Mouse (Mus musculus) embryonic facial prominence, embryonic 14.5 days (tissue): Measurements from ENCODE around the gene Ttn. TPM values are rescaled to one million over a fixed set of nuclear protein-coding genes. Genes with fewer than 3 reads are reported as not detected.

Source experiments
- ATAC-seq: fragments of 200-750 bp; cut with Nextera tagmentation; 2 replicates; pipeline ENCODE4 v1.8.0; 2017; ENCODE audit warnings: low read depth, moderate number of reproducible peaks, moderate TSS enrichment
- DNase-seq: peaks from one replicate; pipeline ENCODE4 v3.0.0-alpha.2; 2015; ENCODE audit warnings: low spot score
- H3K27ac ChIP-seq: fragments of 300-500 bp; sonication (generic); replicated peaks from 2 replicates; pipeline ENCODE4 v1.5.1; 2014; ENCODE audit warnings: low read depth, mild to moderate bottlenecking, low read length, moderate library complexity
- H3K27me3 ChIP-seq: fragments of 300-500 bp; sonication (generic); replicated peaks from 2 replicates; pipeline ENCODE4 v1.6.1; 2014; ENCODE audit warnings: low read length; ENCODE audit not compliant: control insufficient read depth, insufficient read depth
- H3K36me3 ChIP-seq: fragments of 300-500 bp; sonication (generic); 2 replicates; pipeline ENCODE4 v1.6.1; 2014; ENCODE audit warnings: low read length, mixed read lengths; ENCODE audit not compliant: control insufficient read depth, insufficient read depth
- H3K4me1 ChIP-seq: fragments of 300-500 bp; sonication (generic); 2 replicates; pipeline ENCODE4 v1.6.1; 2014; ENCODE audit warnings: antibody characterized with exemption, low read length; ENCODE audit not compliant: control insufficient read depth, insufficient read depth
- H3K4me2 ChIP-seq: fragments of 300-500 bp; sonication (generic); 2 replicates; pipeline ENCODE4 v1.6.1; 2014; ENCODE audit warnings: low read depth, mild to moderate bottlenecking, low read length, moderate library complexity, mixed read lengths
- H3K4me3 ChIP-seq: fragments of 300-500 bp; sonication (generic); 2 replicates; pipeline ENCODE4 v1.5.1; 2014; ENCODE audit warnings: low read depth, mild to moderate bottlenecking, low read length
- H3K9ac ChIP-seq: fragments of 300-500 bp; sonication (generic); 2 replicates; pipeline ENCODE4 v1.6.1; 2014; ENCODE audit warnings: low read depth, mild to moderate bottlenecking, low read length, moderate library complexity, mixed read lengths
- H3K9me3 ChIP-seq: fragments of 300-500 bp; sonication (generic); 2 replicates; pipeline ENCODE4 v1.6.1; 2016; ENCODE audit warnings: low read length; ENCODE audit not compliant: control insufficient read depth
- WGBS: fragments of 180-500 bp; shearing (Covaris S2); extraction: QIAGEN DNeasy Blood & Tissue Kit; methylation state at CpG from one replicate; pipeline ENCODE4 v1.1.7; 2014; 5-methylcytosine and 5-hydroxymethylcytosine counted together
- polyA plus RNA-seq: library from polyadenylated mRNA; unstranded; fragments of >200 nt; fragmentation: Nextera tagmentation; extraction: Ambion mirVana; gene quantifications from 2 replicates; pipeline ENCODE4 v1.2.1, GENCODE M21; 2014

The Ttn gene
- polyA plus RNA-seq, 1 experiment from 2014 or later: 216 TPM

DNA sequence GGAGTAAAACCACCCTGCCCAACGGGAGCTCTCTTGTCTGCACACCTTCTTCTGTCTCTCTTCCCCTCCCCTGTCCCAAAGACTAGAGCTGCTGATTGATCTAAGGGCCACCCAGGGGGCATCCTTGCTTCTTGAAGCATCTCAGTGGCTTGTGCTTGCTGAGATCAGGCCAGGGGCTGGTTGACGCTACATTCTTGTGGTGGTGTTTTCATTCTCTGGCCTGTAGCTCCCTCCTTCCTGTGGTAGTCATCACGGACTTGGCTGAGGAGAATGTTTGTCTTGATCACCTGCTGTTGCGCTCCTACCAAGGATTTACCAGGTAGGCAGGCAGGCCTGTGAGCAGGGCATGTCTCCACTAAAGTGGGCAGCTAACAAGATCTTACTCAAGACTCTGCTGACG is 279.6 kb downstream of the Ttn start:
- no peak overlapping the region for H3K9ac ChIP-seq
- H3K9me3 ChIP-seq: no peaks in the 10 kb centered on the region
- no peaks in the 10 kb centered on the region for H3K4me1 ChIP-seq
- H3K27ac ChIP-seq: no peak overlapping the region
- ATAC-seq (no peak), DNase-seq (no peak)
- no peak overlapping the region for H3K4me2 ChIP-seq
- no peak overlapping the region for H3K4me3 ChIP-seq
- WGBS: 84% methylated on average over 5 of the region's 5 CpGs
- peaks cover 5% of the 10 kb centered on the region; the same call in 1 of the 2 replicates for H3K36me3 ChIP-seq
- H3K27me3 ChIP-seq: no peaks in the 10 kb centered on the region

- Histone ChIP-seq H3K9me3 (no peaks in the 10 kb centered on the region), H3K4me2 (no peak overlapping the region), H3K27ac (no peak overlapping the region), H3K36me3 (peaks cover 11% of the 10 kb centered on the region), H3K9ac (no peak overlapping the region), H3K4me1 (no peaks in the 10 kb centered on the region), H3K4me3 (no peak overlapping the region), H3K27me3 (no peaks in the 10 kb centered on the region)
- 86% methylated on average over 3 of the region's 3 CpGs for WGBS
- DNase-seq (no peak), ATAC-seq (no peak)
Measured at GRCm38 (mm10) chr2:76702188-76702587, 280.2 kb downstream of the Ttn start.

DNA sequence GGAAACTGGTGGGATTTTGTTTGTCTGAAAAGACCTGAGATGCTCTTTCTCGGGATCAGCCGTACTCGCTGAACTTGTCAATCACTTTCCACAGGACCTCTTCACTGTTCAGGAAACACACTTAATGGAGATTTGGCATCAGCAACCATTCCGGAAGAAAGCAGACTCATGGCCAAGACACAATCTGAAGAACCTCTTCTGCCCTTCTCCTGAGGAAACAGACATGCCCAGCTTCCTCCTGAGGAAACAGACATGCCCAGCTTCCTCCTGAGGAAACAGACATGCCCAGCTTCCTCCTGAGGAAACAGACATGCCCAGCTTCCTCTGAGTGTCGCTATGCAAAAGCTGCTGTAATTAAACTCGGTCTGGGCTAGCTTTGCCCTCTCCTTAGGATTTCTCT is 287.1 kb downstream of the Ttn start:
- Histone ChIP-seq H3K4me3 (no peak overlapping the region), H3K9ac (no peak overlapping the region), H3K27me3 (no peaks in the 10 kb centered on the region), H3K27ac (no peak overlapping the region), H3K9me3 (no peaks in the 10 kb centered on the region), H3K4me1 (no peaks in the 10 kb centered on the region), H3K4me2 (no peak overlapping the region), H3K36me3 (peaks cover 70% of the 10 kb centered on the region)
- ATAC-seq (no peak), DNase-seq (no peak)
- WGBS: 82% methylated on average over 6 of the region's 6 CpGs

DNA sequence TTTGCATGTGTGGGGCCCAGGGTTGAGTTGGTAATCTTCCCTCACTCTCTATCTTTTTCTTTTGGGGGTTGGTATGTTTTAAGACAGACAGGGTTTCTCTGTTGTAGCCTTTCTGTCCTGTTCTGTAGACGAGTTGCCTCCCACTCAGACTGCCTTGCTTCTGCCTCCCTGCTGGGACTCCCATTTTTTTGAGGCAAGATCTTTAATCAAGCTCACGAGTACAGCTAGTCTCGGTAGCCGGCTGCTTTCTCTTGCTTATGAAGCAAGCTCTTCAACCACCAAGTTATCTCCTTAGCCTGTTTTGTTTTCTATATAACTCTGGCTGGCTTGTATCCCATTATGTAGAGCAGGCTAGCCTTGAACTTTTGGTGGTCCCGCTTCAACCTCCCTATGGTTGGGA is 288.6 kb downstream of the Ttn start:
- no peak overlapping the region for H3K9ac ChIP-seq

DNA sequence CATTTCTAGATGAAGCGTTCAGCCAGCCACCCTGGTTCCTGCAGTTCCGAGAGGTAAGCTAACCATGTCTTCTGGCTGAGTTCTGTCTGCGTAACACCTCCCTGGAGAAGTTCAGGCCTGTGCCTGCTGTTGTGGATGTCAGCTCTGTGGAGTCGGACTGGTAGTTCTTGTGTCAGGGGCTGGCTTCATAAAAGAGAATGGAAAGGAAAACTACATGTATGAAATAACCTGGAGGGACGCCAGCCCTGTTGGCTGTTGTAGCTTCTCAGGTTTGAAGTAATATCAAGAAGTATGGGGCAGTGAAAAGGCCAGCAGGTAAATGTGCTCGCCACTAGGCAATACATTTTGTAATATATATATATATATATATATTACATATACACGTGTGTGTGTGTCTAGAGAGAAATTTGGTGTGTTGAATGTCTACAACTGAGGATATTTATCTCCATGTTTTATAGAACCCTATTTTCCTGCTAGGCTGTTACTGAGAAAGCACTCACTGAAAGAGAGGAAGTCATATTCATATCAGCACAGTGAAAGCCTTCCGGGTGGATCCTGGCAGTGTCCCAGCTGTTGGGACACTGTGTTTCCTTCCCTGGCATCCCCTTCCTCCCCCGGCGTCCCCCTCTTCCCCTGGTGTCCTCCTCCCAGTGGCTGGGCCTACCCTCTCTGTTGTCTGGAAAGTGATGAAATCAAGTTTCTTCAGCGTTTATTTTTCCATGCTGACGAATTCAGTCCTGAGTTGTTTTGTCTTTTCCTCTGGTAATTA is 291.7 kb downstream of the Ttn start:
- WGBS: 79% methylated on average over 12 of the region's 12 CpGs
- no peak; the same call in 1 of the 2 replicates for ATAC-seq
- peaks cover 90% of the 10 kb centered on the region for H3K36me3 ChIP-seq

More for the DNA sequence above, 288.6 kb downstream of the Ttn start:
- ATAC-seq (no peak), DNase-seq (no peak)
- no peak overlapping the region for H3K4me2 ChIP-seq
- no peak overlapping the region for H3K27ac ChIP-seq
- H3K4me1 ChIP-seq: no peaks in the 10 kb centered on the region
- peaks cover 80% of the 10 kb centered on the region for H3K36me3 ChIP-seq
- no peaks in the 10 kb centered on the region for H3K9me3 ChIP-seq
- no peaks in the 10 kb centered on the region for H3K27me3 ChIP-seq
- WGBS: 79% methylated on average over 5 of the region's 5 CpGs
- H3K4me3 ChIP-seq: no peak overlapping the region

DNA sequence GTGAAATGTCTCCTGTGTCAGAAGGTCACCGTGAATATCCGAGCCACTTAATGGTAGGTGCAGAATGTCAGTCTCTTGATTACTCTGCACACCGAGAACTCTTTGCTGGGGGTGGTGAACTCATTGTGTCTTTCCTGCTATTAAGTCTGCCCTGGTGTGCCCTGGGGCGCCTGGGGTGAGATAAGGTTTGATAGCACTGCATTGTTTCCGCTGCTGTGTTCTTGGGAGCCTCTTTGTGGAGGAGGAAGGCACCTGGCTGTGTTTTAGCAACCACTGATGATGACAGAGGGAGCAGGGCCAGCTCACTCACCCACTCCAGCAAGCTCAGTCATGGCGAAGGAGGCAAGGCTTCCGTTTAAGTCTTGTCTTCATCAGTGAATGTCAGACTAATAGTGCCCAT is 294.2 kb downstream of the Ttn start:
- Histone ChIP-seq H3K27me3 (no peaks in the 10 kb centered on the region), H3K9ac (no peak overlapping the region), H3K4me2 (no peak overlapping the region), H3K4me1 (no peaks in the 10 kb centered on the region), H3K9me3 (no peaks in the 10 kb centered on the region), H3K36me3 (peaks cover 93% of the 10 kb centered on the region), H3K4me3 (no peak overlapping the region), H3K27ac (no peak overlapping the region)
- 47% methylated on average over 7 of the region's 7 CpGs for WGBS
- DNase-seq (no peak), ATAC-seq (no peak)

More for the DNA sequence above, 291.7 kb downstream of the Ttn start:
- no peak overlapping the region for H3K4me3 ChIP-seq
- H3K4me1 ChIP-seq: no peaks in the 10 kb centered on the region
- H3K27me3 ChIP-seq: no peaks in the 10 kb centered on the region
- peak; percentile 40 for DNase-seq
- no peak overlapping the region for H3K27ac ChIP-seq
- H3K4me2 ChIP-seq: no peak overlapping the region
- H3K9ac ChIP-seq: no peak overlapping the region
- H3K9me3 ChIP-seq: no peaks in the 10 kb centered on the region

DNA sequence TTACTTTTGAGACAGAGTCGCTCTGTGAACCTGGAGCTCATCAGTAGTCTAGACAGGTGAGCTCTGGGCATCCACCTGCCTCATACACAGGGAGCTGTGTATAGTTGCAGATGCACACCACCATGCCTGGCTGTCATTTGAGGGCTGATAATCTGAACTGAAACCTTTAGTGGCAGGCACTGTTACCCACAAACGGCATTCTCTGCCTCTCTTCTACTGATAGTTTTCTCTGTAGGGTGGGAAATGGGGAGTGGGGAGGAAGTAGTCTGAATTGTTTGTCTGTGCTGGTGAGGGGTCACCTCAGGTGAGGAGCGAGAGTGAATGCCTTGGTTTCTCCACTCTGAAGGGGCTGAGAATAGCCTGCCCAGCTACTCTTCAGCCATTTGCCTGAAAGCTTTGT is 294.7 kb downstream of the Ttn start:
- Histone ChIP-seq H3K4me3 (no peak overlapping the region), H3K27ac (no peak overlapping the region), H3K9me3 (no peaks in the 10 kb centered on the region), H3K27me3 (no peaks in the 10 kb centered on the region), H3K4me1 (no peaks in the 10 kb centered on the region), H3K9ac (no peak overlapping the region), H3K36me3 (peaks cover 93% of the 10 kb centered on the region), H3K4me2 (no peak overlapping the region)
- WGBS: 72% methylated on average over 3 of the region's 3 CpGs
- ATAC-seq (no peak), DNase-seq (no peak)

DNA sequence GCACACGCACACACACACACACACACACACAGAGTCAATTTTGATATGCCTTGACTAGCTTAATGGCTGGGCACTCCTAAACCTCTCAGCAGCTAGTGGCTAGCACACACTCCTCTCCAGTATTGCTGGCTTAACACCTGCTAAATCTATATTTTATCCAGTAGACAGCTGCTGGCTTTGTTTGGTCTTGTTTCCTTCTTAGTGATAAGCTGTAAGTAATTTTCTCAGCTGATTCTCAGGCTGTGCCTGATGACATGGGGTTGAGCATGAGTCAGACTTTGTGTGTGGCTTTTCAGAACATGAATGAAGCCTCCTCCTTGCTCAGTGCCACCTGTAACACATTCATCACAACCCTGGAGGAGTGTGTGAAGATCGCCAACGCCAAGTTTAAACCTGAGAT is 295.4 kb downstream of the Ttn start:
- H3K9me3 ChIP-seq: no peaks in the 10 kb centered on the region
- DNase-seq (peak; percentile 32), ATAC-seq (peak; percentile 65; the same call in 1 of the 2 replicates)
- H3K4me3 ChIP-seq: no peak overlapping the region
- H3K4me2 ChIP-seq: no peak overlapping the region
- H3K4me1 ChIP-seq: no peaks in the 10 kb centered on the region
- WGBS: 91% methylated on average over 3 of the region's 3 CpGs
- no peak overlapping the region for H3K9ac ChIP-seq
- H3K27me3 ChIP-seq: no peaks in the 10 kb centered on the region
- peaks cover 93% of the 10 kb centered on the region for H3K36me3 ChIP-seq
- H3K27ac ChIP-seq: no peak overlapping the region

- Histone ChIP-seq H3K36me3 (peaks cover 71% of the 10 kb centered on the region), H3K9ac (no peak overlapping the region), H3K4me1 (no peaks in the 10 kb centered on the region), H3K9me3 (no peaks in the 10 kb centered on the region), H3K4me3 (no peak overlapping the region), H3K27me3 (no peaks in the 10 kb centered on the region), H3K4me2 (no peak overlapping the region), H3K27ac (no peak overlapping the region)
- 90% methylated on average over 8 of the region's 8 CpGs for WGBS
- no peak for DNase-seq
- ATAC-seq: no peak
Measured at GRCm38 (mm10) chr2:76682301-76682700, 300.0 kb downstream of the Ttn start.
